Comparison of ENCODE assay signal across 8 mouse cellular contexts in the genomic region with DNA sequence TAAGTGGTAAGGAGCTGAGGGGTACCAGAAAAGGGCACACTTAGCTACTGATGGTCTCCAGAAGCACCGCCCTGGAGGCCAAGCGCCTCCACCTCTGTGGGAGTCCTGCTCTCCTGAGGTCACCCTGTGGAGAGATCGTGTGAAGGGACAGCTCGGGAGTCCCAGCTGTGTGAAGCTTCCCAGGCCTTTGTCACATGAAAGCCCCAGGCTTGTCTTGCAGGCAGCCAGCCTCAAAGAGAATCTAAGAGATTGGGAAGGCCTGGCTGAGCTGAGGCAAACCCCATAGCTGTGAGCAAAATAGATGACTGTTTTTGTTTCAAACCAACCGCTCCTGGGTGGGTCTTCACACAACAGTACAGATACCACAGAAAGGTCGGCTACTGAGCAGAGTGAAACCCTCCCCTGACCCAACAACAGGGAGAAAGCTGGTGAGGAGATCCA. TPM values are rescaled to one million over a fixed set of nuclear protein-coding genes. Genes with fewer than 3 reads are reported as not detected.
A peak's percentile ranks its signal among the peaks of the same experiment; 100 is the strongest.
DNase-seq lines count a peak whose midpoint lies in the region; ATAC-seq lines count a peak whose summit lies in the region.
"Had no signal": no experiment of that assay in that cellular context is flagged by ENCODE, and none has a peak within 500 bp of the region (broad histone marks: within the 10 kb centered on the region; RNA-seq: fewer than 3 reads in every experiment).

No protein-coding gene starts in this region.

- no peaks in the 10 kb centered on the region for H3K9me3 ChIP-seq in heart, embryonic 16.5 days (replicated peaks; ENCODE audit: control insufficient read depth, low read length)
- no peaks in the 10 kb centered on the region for H3K9me3 ChIP-seq in hindbrain, embryonic 12.5 days (replicated peaks)
- no peaks in the 10 kb centered on the region for H3K9me3 ChIP-seq in intestine, embryonic 16.5 days (ENCODE audit: control insufficient read depth, low read length)
- H3K9me3 ChIP-seq: hindbrain, embryonic 15.5 days had no signal

- H3K27me3 ChIP-seq in heart, embryonic 16.5 days (ENCODE audit: control insufficient read depth, insufficient read depth, low read length): no peaks in the 10 kb centered on the region
- no peaks in the 10 kb centered on the region for H3K27me3 ChIP-seq in hindbrain, embryonic 12.5 days
- H3K27me3 ChIP-seq in intestine, embryonic 16.5 days (replicated peaks; ENCODE audit: control insufficient read depth, insufficient read depth, low read length): no peaks in the 10 kb centered on the region
- H3K27me3 ChIP-seq: hindbrain, embryonic 15.5 days had no signal

- peak overlapping the region; percentile 14; the same call in 1 of the 2 replicates for H3K4me2 ChIP-seq in heart, embryonic 16.5 days (ENCODE audit: low read depth, low read length)
- no peak overlapping the region for H3K4me2 ChIP-seq in hindbrain, embryonic 12.5 days (replicated peaks)
- H3K4me2 ChIP-seq in intestine, embryonic 16.5 days (ENCODE audit: low read depth, low read length): no peak overlapping the region
- H3K4me2 ChIP-seq: hindbrain, embryonic 15.5 days had no signal

- no peak for DNase-seq in heart, adult 11 months
- DNase-seq in thymus, postnatal 14 days: peak; percentile 21
- DNase-seq in thymus, postnatal 4 days: no peak
- no peak for DNase-seq in cerebellum, adult 8-10 months

- H3K27ac ChIP-seq in heart, embryonic 16.5 days (ENCODE audit: low read length): peak overlapping the region; percentile 84
- no peak overlapping the region for H3K27ac ChIP-seq in hindbrain, embryonic 12.5 days
- H3K27ac ChIP-seq in intestine, embryonic 16.5 days (ENCODE audit: low read length): no peak overlapping the region
- H3K27ac ChIP-seq: hindbrain, embryonic 15.5 days had no signal

- peak; percentile 42 for ATAC-seq in heart, embryonic 16.5 days (replicated peaks; ENCODE audit: extremely low read depth, insufficient read depth, low FRiP score)
- peak; percentile 42; the same call in 1 of the 2 replicates for ATAC-seq in hindbrain, embryonic 12.5 days (ENCODE audit: low FRiP score)
- no peak for ATAC-seq in intestine, embryonic 16.5 days

- H3K4me3 ChIP-seq in heart, embryonic 16.5 days (ENCODE audit: low read length): no peak overlapping the region
- no peak overlapping the region for H3K4me3 ChIP-seq in hindbrain, embryonic 12.5 days
- no peak overlapping the region for H3K4me3 ChIP-seq in intestine, embryonic 16.5 days (ENCODE audit: low read length)
- H3K4me3 ChIP-seq: hindbrain, embryonic 15.5 days had no signal

- peak overlapping the region; percentile 21; the same call in 1 of the 2 replicates for H3K9ac ChIP-seq in heart, embryonic 16.5 days (ENCODE audit: low read length)
- no peak overlapping the region for H3K9ac ChIP-seq in hindbrain, embryonic 12.5 days
- H3K9ac ChIP-seq in intestine, embryonic 16.5 days (ENCODE audit: low read depth, low read length): no peak overlapping the region
- H3K9ac ChIP-seq: hindbrain, embryonic 15.5 days had no signal

- no peaks in the 10 kb centered on the region for H3K36me3 ChIP-seq in heart, embryonic 16.5 days (ENCODE audit: control insufficient read depth, insufficient read depth)
- H3K36me3 ChIP-seq in hindbrain, embryonic 12.5 days: no peaks in the 10 kb centered on the region
- H3K36me3 ChIP-seq in intestine, embryonic 16.5 days (ENCODE audit: control insufficient read depth, insufficient read depth, low read length): no peaks in the 10 kb centered on the region
- H3K36me3 ChIP-seq: hindbrain, embryonic 15.5 days had no signal

- WGBS in heart, embryonic 16.5 days: 16% methylated on average over 6 of the region's 6 CpGs
- WGBS in hindbrain, embryonic 12.5 days: 12% methylated on average over 6 of the region's 6 CpGs
- 35% methylated on average over 6 of the region's 6 CpGs for WGBS in intestine, embryonic 16.5 days

- H3K4me1 ChIP-seq in heart, embryonic 16.5 days (ENCODE audit: control insufficient read depth, insufficient read depth, low read length): peaks cover 39% of the 10 kb centered on the region
- H3K4me1 ChIP-seq in hindbrain, embryonic 12.5 days: peaks cover 21% of the 10 kb centered on the region
- H3K4me1 ChIP-seq in intestine, embryonic 16.5 days (ENCODE audit: control insufficient read depth, insufficient read depth, low read length): peaks cover 25% of the 10 kb centered on the region

RNA-seq across cellular contexts. Expression of a gene that starts 19.5 kb away (rescaled TPM):
- 25.5 and 26.4 TPM in 2 replicates for polyA plus RNA-seq in heart, embryonic 16.5 days (2015; fragmentation: Nextera tagmentation; extraction: Ambion mirVana)
- 47.4 and 47.9 TPM in 2 replicates for polyA plus RNA-seq in hindbrain, embryonic 12.5 days (2016; fragmentation: Nextera tagmentation; extraction: Ambion mirVana)
- 22.1 and 22.6 TPM in 2 replicates for polyA plus RNA-seq in intestine, embryonic 16.5 days (2015; fragmentation: Nextera tagmentation; extraction: Ambion mirVana)

RNA-seq across cellular contexts. Expression of a gene that starts 55.7 kb away (rescaled TPM):
- polyA plus RNA-seq in heart, embryonic 16.5 days (2015; fragmentation: Nextera tagmentation; extraction: Ambion mirVana): 283 and 317 TPM in 2 replicates
- 195 and 207 TPM in 2 replicates for polyA plus RNA-seq in hindbrain, embryonic 12.5 days (2016; fragmentation: Nextera tagmentation; extraction: Ambion mirVana)
- polyA plus RNA-seq in intestine, embryonic 16.5 days (2015; fragmentation: Nextera tagmentation; extraction: Ambion mirVana): 250 and 270 TPM in 2 replicates
